Mouse (Mus musculus) forebrain, embryonic 10.5 days (tissue): ENCODE data around the gene Glrx. TPM values are rescaled to one million over a fixed set of nuclear protein-coding genes. Genes with fewer than 3 reads are reported as not detected.
"Not testable (repeated sequence)": the region's sequence is repeated elsewhere in the genome, so short reads cannot be mapped to it uniquely, and the experiment has no call there.

Experiments
- DNase-seq: peaks from one replicate; pipeline ENCODE4 v3.0.0-alpha.2; 2017; ENCODE audit warnings: low spot score; ENCODE audit errors: extremely low spot score
- H3K27ac ChIP-seq: fragments of 300-500 bp; sonication (generic); 2 replicates; pipeline ENCODE4 v1.5.1; 2016; ENCODE audit warnings: mild to moderate bottlenecking
- H3K27me3 ChIP-seq: fragments of 300-500 bp; sonication (generic); 2 replicates; pipeline ENCODE4 v1.6.1; 2016; ENCODE audit warnings: mild to moderate bottlenecking; ENCODE audit not compliant: poor library complexity, severe bottlenecking
- H3K36me3 ChIP-seq: fragments of 300-500 bp; sonication (generic); replicated peaks from 2 replicates; pipeline ENCODE4 v1.6.1; 2016; ENCODE audit warnings: mild to moderate bottlenecking, moderate library complexity
- H3K4me1 ChIP-seq: fragments of 300-500 bp; sonication (generic); 2 replicates; pipeline ENCODE4 v1.6.1; 2016
- H3K4me3 ChIP-seq: fragments of 300-500 bp; sonication (generic); 2 replicates; pipeline ENCODE4 v1.5.1; 2016; ENCODE audit warnings: mild to moderate bottlenecking, moderate library complexity
- H3K9me3 ChIP-seq: fragments of 300-500 bp; sonication (generic); 2 replicates; pipeline ENCODE4 v1.6.1; 2016; ENCODE audit warnings: mild to moderate bottlenecking, moderate library complexity
- WGBS: fragments of 180-500 bp; shearing (Covaris S2); methylation state at CpG from one replicate; pipeline ENCODE4 v1.1.7; 2016; 5-methylcytosine and 5-hydroxymethylcytosine counted together
- polyA plus RNA-seq: library from polyadenylated mRNA; unstranded; fragments of >200 nt; fragmentation: Nextera tagmentation; extraction: Ambion mirVana; gene quantifications from 2 replicates; pipeline ENCODE4 v1.2.1, GENCODE M21; 2016

Glrx gene
- polyA plus RNA-seq, 1 experiment from 2014 or later, result 23.5 TPM

GRCm38 (mm10) chr13:75843993-75844683 lies 4.5 kb downstream of the Glrx start:
- no peak overlapping the region for H3K4me3 ChIP-seq
- WGBS, result 88% methylated on average over 8 of the region's 8 CpGs
- DNase-seq, result no peak
- no peaks in the 10 kb centered on the region for H3K9me3 ChIP-seq
- no peak overlapping the region for H3K27ac ChIP-seq
- H3K4me1 ChIP-seq, result peaks cover 39% of the 10 kb centered on the region
- H3K27me3 ChIP-seq, result no peaks in the 10 kb centered on the region
- H3K36me3 ChIP-seq, result no peaks in the 10 kb centered on the region

- 93% methylated on average over 2 of the region's 2 CpGs for WGBS
- no peak for DNase-seq
Measured at GRCm38 (mm10) chr13:75844833-75845518, 5.3 kb downstream of the Glrx start.

GRCm38 (mm10) chr13:75845519-75846166 lies 6.0 kb downstream of the Glrx start:
- WGBS, result 75% methylated on average over 4 of the region's 4 CpGs
- H3K9me3 ChIP-seq, result no peaks in the 10 kb centered on the region
- DNase-seq, result no peak
- H3K27ac ChIP-seq, result no peak overlapping the region
- H3K4me1 ChIP-seq, result peaks cover 24% of the 10 kb centered on the region
- H3K27me3 ChIP-seq, result no peaks in the 10 kb centered on the region
- no peaks in the 10 kb centered on the region for H3K36me3 ChIP-seq
- no peak overlapping the region for H3K4me3 ChIP-seq

More at GRCm38 (mm10) chr13:75844833-75845518, 5.3 kb downstream of the Glrx start:
- Histone ChIP-seq H3K27ac (no peak overlapping the region), H3K4me3 (no peak overlapping the region), H3K9me3 (no peaks in the 10 kb centered on the region), H3K36me3 (no peaks in the 10 kb centered on the region), H3K4me1 (peaks cover 30% of the 10 kb centered on the region), H3K27me3 (no peaks in the 10 kb centered on the region)

GRCm38 (mm10) chr13:75847027-75847426 lies 7.4 kb downstream of the Glrx start:
- no peaks in the 10 kb centered on the region for H3K9me3 ChIP-seq
- WGBS, result 87% methylated on average over 6 of the region's 6 CpGs
- no peaks in the 10 kb centered on the region for H3K27me3 ChIP-seq

DNA sequence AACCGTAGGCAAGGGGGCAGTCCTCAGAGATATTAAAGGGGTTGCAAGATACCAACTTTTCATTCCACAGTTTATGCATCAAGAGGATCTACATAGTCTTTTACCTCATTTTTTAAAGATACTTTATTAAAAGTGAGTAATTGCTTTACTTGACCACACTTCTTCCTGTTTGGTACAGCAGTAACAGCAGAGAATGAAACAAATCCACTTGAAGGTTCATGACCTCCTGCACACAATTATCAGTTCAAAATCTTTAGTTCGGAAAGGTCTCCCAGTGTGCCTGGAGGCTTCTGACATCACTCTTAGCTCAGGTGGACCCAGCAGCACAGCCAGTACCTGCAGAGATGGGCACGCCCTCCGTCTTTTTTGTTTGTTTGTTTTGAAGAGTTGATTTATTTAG lies 12.4 kb downstream of the Glrx start:
- H3K9me3 ChIP-seq, result peaks cover 5% of the 10 kb centered on the region; the same call in 1 of the 2 replicates
- DNase-seq, result no peak
- no peaks in the 10 kb centered on the region for H3K27me3 ChIP-seq
- no peaks in the 10 kb centered on the region for H3K4me1 ChIP-seq
- H3K36me3 ChIP-seq, result no peaks in the 10 kb centered on the region
- H3K27ac ChIP-seq, result no peak overlapping the region
- H3K4me3 ChIP-seq, result no peak overlapping the region
- 91% methylated on average over 4 of the region's 4 CpGs for WGBS

More at GRCm38 (mm10) chr13:75847027-75847426, 7.4 kb downstream of the Glrx start:
- no peaks in the 10 kb centered on the region for H3K36me3 ChIP-seq
- DNase-seq, result no peak
- no peak overlapping the region for H3K4me3 ChIP-seq
- H3K4me1 ChIP-seq, result peaks cover 10% of the 10 kb centered on the region
- H3K27ac ChIP-seq, result no peak overlapping the region

GRCm38 (mm10) chr13:75853118-75853517 lies 13.4 kb downstream of the Glrx start:
- no peak for DNase-seq
- Histone ChIP-seq H3K27me3 (no peaks in the 10 kb centered on the region), H3K4me3 (no peak overlapping the region), H3K27ac (no peak overlapping the region), H3K9me3 (peaks cover 5% of the 10 kb centered on the region; the same call in 1 of the 2 replicates), H3K36me3 (no peaks in the 10 kb centered on the region), H3K4me1 (no peaks in the 10 kb centered on the region)
- WGBS, result 89% methylated on average over 3 of the region's 3 CpGs

GRCm38 (mm10) chr13:75859264-75859844 lies 19.7 kb downstream of the Glrx start:
- 69% methylated on average over 1 of the region's 1 CpGs for WGBS
- Histone ChIP-seq H3K36me3 (0 out of 2 replicates have a peak, but pooled peaks cover 4% of the 10 kb centered on the region), H3K27ac (no peak overlapping the region), H3K9me3 (peaks cover 5% of the 10 kb centered on the region; the same call in 1 of the 2 replicates), H3K4me3 (no peak overlapping the region), H3K27me3 (no peaks in the 10 kb centered on the region), H3K4me1 (no peaks in the 10 kb centered on the region)
- DNase-seq, result no peak

- no peak for DNase-seq
- Histone ChIP-seq H3K4me3 (no peak overlapping the region), H3K9me3 (no peaks in the 10 kb centered on the region), H3K36me3 (peaks cover 52% of the 10 kb centered on the region), H3K4me1 (no peaks in the 10 kb centered on the region), H3K27ac (no peak overlapping the region), H3K27me3 (no peaks in the 10 kb centered on the region)
Measured at GRCm38 (mm10) chr13:75865486-75866184, 26.0 kb downstream of the Glrx start.

GRCm38 (mm10) chr13:75867876-75868275 lies 28.2 kb downstream of the Glrx start:
- H3K27ac ChIP-seq, result no peak overlapping the region
- H3K27me3 ChIP-seq, result no peaks in the 10 kb centered on the region
- WGBS, result 89% methylated on average over 2 of the region's 2 CpGs
- H3K9me3 ChIP-seq, result no peaks in the 10 kb centered on the region
- H3K4me3 ChIP-seq, result no peak overlapping the region
- H3K4me1 ChIP-seq, result no peaks in the 10 kb centered on the region
- peaks cover 70% of the 10 kb centered on the region for H3K36me3 ChIP-seq
- no peak for DNase-seq

GRCm38 (mm10) chr13:75874608-75875376 lies 35.1 kb downstream of the Glrx start:
- 96% methylated on average over 4 of the region's 4 CpGs for WGBS
- Histone ChIP-seq H3K36me3 (peaks cover 81% of the 10 kb centered on the region), H3K4me3 (no peak overlapping the region), H3K27me3 (no peaks in the 10 kb centered on the region), H3K27ac (no peak overlapping the region), H3K4me1 (no peaks in the 10 kb centered on the region), H3K9me3 (no peaks in the 10 kb centered on the region)
- no peak for DNase-seq

GRCm38 (mm10) chr13:75876188-75876587 lies 36.5 kb downstream of the Glrx start:
- H3K27me3 ChIP-seq, H3K9me3 ChIP-seq, H3K27ac ChIP-seq, H3K4me1 ChIP-seq, DNase-seq, H3K4me3 ChIP-seq: not testable (repeated sequence)
- H3K36me3 ChIP-seq, result peaks cover 71% of the 10 kb centered on the region
- 77% methylated on average over 7 of the region's 7 CpGs for WGBS

DNA sequence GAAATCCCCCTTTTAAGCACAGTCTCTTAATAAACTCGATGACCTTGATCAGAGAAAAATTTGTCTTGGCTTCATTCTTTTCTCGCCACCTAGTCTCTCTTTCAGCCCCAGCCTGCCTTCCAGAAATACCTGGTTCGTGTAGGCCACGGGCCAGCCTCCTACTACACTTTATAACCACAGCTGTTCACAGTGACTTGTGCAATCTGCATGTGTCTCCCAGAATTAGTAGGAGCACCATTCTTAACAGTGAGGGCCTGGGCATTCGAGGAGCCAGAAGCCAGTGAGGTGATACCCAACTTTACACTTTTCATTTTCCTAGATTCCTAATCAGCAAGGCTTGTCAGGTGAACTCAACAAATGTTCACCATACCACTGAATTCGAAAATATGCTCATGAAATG lies 36.9 kb downstream of the Glrx start:
- no peaks in the 10 kb centered on the region for H3K4me1 ChIP-seq
- no peak overlapping the region for H3K27ac ChIP-seq
- 88% methylated on average over 6 of the region's 6 CpGs for WGBS
- H3K27me3 ChIP-seq, result no peaks in the 10 kb centered on the region
- H3K9me3 ChIP-seq, result no peaks in the 10 kb centered on the region
- no peak overlapping the region for H3K4me3 ChIP-seq
- no peak for DNase-seq
- H3K36me3 ChIP-seq, result peaks cover 67% of the 10 kb centered on the region
